Mouse (Mus musculus) stomach, postnatal 0 days (tissue): ENCODE data around the gene Pole4.

ENCODE experiments used
- CTCF ChIP-seq: IDR thresholded peaks from 2 replicates; pipeline ENCODE4 v1.5.1; 2016; ENCODE audit warnings: antibody characterized with exemption, low read depth, mild to moderate bottlenecking, moderate library complexity
- EP300 ChIP-seq: optimal IDR thresholded peaks from 2 replicates; pipeline ENCODE3; 2016; ENCODE audit warnings: antibody characterized with exemption

DNA sequence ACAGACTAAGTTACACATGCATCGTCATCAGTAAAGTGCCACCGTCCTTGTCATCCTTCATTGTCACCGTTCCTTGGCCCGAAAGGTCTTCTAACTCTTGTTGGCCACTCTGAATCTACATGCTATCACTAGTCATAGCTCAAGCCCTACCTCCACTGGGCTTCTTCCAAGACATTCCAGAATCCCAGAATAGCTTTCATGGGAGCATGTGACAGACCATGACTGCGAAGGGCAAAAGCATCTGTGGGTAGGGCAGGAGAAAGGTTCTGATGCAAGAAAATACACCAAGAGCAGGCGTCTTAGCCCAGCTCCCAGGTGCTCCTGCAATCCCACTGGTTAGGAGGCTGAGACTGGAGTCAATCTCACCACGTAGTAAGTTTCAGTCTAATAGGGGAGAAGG is 46.6 kb upstream of the Pole4 start:
- TF ChIP-seq EP300 (no peak), CTCF (no peak)
